Mouse (Mus musculus) limb, embryonic 13.5 days (tissue): ENCODE results near the gene Cgref1. TPM values are rescaled to one million over a fixed set of nuclear protein-coding genes. Genes with fewer than 3 reads are reported as not detected.

Experiments used
- ATAC-seq: fragments of 200-750 bp; cut with Nextera tagmentation; 2 replicates; pipeline ENCODE4 v1.8.0; 2017; ENCODE audit warnings: low read depth, moderate number of reproducible peaks, moderate TSS enrichment; ENCODE audit not compliant: low FRiP score
- H3K27ac ChIP-seq: fragments of 300-500 bp; sonication (generic); 2 replicates; pipeline ENCODE4 v1.5.1; 2015; ENCODE audit warnings: inconsistent platforms, mild to moderate bottlenecking, moderate library complexity
- H3K27me3 ChIP-seq: fragments of 300-500 bp; sonication (generic); 2 replicates; pipeline ENCODE4 v1.6.1; 2015; ENCODE audit warnings: mild to moderate bottlenecking, inconsistent platforms
- H3K36me3 ChIP-seq: fragments of 300-500 bp; sonication (generic); 2 replicates; pipeline ENCODE4 v1.6.1; 2015; ENCODE audit warnings: inconsistent platforms, mild to moderate bottlenecking, moderate library complexity
- H3K4me1 ChIP-seq: fragments of 300-500 bp; sonication (generic); 2 replicates; pipeline ENCODE4 v1.6.1; 2015; ENCODE audit warnings: inconsistent platforms
- H3K4me2 ChIP-seq: fragments of 300-500 bp; sonication (generic); replicated peaks from 2 replicates; pipeline ENCODE4 v1.6.1; 2015; ENCODE audit warnings: inconsistent platforms, mild to moderate bottlenecking, moderate library complexity
- H3K4me3 ChIP-seq: fragments of 300-500 bp; sonication (generic); 2 replicates; pipeline ENCODE4 v1.5.1; 2015; ENCODE audit warnings: moderate library complexity, mild to moderate bottlenecking, inconsistent platforms
- H3K9ac ChIP-seq: fragments of 300-500 bp; sonication (generic); 2 replicates; pipeline ENCODE4 v1.6.1; 2015; ENCODE audit warnings: mild to moderate bottlenecking, inconsistent platforms
- H3K9me3 ChIP-seq: fragments of 300-500 bp; sonication (generic); 2 replicates; pipeline ENCODE4 v1.6.1; 2016; ENCODE audit warnings: inconsistent platforms
- WGBS: fragments of 180-500 bp; shearing (Covaris S2); methylation state at CpG from one replicate; pipeline ENCODE4 v1.1.7; 2015; 5-methylcytosine and 5-hydroxymethylcytosine counted together
- polyA plus RNA-seq: library from polyadenylated mRNA; unstranded; fragments of >200 nt; fragmentation: Nextera tagmentation; extraction: Ambion mirVana; gene quantifications from 2 replicates; pipeline ENCODE4 v1.2.1, GENCODE M21; 2015

The Cgref1 gene
- polyA plus RNA-seq, 1 experiment from 2014 or later = 8.7 TPM

DNA sequence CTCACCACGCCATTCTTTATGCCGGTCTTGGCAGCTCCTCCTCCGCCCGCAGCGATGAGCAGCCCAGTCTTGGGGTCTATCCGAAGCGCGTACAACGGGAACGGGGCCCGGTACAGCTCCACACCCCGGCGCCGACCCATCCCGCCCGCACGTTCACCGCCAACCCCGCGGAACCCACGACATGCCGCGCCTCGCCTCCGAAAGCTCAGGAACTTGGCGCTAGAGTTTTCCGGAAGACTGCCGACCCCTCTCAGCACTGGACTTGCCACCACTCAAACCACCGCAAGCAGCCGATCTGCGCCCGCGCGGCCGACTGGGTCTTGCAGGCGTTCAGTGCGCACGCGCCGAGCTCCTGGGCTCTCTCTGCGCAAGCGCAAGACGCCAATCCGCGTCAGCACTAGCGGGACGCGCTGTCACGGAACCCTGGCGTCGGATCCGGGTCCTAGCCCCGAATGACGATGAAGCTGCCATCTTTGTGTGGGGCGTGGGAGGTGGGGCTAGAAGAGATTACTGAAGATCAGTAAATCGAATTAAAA is 14.6 kb upstream of the Cgref1 start, which contains the start of gene Preb:
Gene Preb (minus strand): TSS at position 396 of the 536 bp plus-strand sequence.
- Histone ChIP-seq H3K4me3 (peak within 1 kb of the TSS; percentile 84), H3K9me3 (no peaks in the 10 kb centered on the region), H3K4me2 (peak within 1 kb of the TSS; percentile 92), H3K9ac (peak within 1 kb of the TSS; percentile 94), H3K27me3 (peaks cover 4% of the 10 kb centered on the region; the same call in 1 of the 2 replicates), H3K4me1 (peaks cover 24% of the 10 kb centered on the region), H3K27ac (peak within 1 kb of the TSS; percentile 91), H3K36me3 (peaks cover 30% of the 10 kb centered on the region)
- peak; percentile 96 for ATAC-seq
- under 1% methylated on average over 56 of the region's 56 CpGs for WGBS

DNA sequence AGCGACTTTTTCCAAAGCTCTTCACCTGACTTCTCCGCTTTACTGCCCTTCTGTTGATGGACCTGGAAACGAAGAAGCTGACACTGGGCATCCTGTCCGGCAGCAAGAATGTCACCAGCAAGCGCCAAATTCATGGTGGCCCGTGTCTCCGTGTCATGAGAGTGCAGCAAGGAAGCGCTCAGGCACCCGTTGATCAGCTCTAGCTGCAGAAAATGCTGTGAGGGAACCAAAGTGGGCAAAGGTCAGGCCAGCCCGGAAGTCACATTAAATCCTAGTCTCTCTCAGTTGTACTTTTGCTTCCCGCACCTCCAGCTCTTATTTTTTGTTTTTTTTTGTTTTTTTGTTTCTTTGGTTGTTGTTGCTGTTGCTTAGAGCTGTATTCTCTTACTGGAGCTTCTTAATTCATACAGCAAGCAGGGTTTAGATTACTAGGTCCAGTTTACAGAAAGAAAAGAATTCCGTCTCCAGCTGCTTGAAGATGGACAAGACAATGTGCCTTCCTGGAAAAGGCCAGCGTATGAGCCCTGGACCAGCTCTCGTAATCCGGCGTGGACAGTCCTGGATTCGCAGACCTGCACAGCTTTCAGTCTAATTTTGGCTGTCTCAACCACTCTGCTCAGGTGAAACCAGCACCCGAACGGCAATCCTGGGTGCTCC is 13.9 kb upstream of the Cgref1 start:
- H3K4me1 ChIP-seq = peaks cover 24% of the 10 kb centered on the region
- peaks cover 37% of the 10 kb centered on the region for H3K36me3 ChIP-seq
- H3K27ac ChIP-seq = peak overlapping the region; percentile 91; the same call in 1 of the 2 replicates
- H3K27me3 ChIP-seq = peaks cover 4% of the 10 kb centered on the region; the same call in 1 of the 2 replicates
- H3K4me3 ChIP-seq = peak overlapping the region; percentile 84
- H3K9me3 ChIP-seq = no peaks in the 10 kb centered on the region
- peak overlapping the region; percentile 92 for H3K4me2 ChIP-seq
- WGBS = 33% methylated on average over 19 of the region's 19 CpGs
- H3K9ac ChIP-seq = peak overlapping the region; percentile 94
- ATAC-seq = no peak

DNA sequence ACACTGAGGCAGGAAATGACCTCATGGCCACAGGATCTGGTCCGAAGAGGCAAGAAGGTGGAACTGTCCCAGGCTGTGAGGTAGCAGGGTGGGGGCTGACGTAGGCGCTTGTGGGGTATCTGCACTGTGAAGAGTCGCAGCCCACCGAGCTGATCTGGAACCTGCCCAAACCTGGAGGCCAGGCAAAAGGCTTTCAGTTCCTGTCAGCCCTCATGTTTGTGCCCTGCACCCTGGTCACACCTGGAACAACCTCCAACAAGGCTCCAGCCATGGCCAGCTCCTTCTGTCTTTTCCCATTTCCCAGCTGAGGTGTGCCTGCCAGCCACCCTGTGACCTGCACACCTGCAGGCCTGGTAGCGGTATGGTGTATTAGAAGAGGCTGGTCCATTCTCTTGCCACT is 12.5 kb upstream of the Cgref1 start:
- peak overlapping the region; percentile 19; the same call in 1 of the 2 replicates for H3K9ac ChIP-seq

DNA sequence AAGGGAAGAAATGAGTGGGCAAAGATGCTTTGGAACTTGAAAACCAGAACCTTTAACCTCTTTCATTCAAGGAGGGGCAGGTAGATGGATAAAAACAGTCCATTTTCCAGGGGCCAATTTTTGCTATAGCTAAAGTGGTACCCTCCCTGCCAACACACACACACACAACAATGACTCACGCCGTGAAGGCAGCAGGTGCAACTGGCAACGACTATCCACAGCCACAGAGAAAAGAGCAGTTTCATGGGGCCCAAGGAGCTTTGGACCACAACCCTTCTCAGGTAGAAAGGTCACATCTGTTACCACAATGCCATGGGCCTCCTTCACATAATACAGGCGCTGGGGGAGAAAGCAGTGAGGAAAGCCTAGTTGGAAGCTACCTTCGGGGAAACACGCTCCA is 10.4 kb upstream of the Cgref1 start:
- Histone ChIP-seq H3K27ac (no peak overlapping the region), H3K4me2 (no peak overlapping the region), H3K9ac (no peak overlapping the region), H3K27me3 (no peaks in the 10 kb centered on the region), H3K36me3 (peaks cover 67% of the 10 kb centered on the region), H3K4me3 (no peak overlapping the region; the same call in 1 of the 2 replicates), H3K9me3 (no peaks in the 10 kb centered on the region), H3K4me1 (peaks cover 24% of the 10 kb centered on the region)
- ATAC-seq = no peak
- WGBS = 97% methylated on average over 6 of the region's 6 CpGs

More for the DNA sequence above, 12.5 kb upstream of the Cgref1 start:
- WGBS = 96% methylated on average over 6 of the region's 6 CpGs
- H3K27me3 ChIP-seq = no peaks in the 10 kb centered on the region
- ATAC-seq = no peak
- H3K4me3 ChIP-seq = peak overlapping the region; percentile 84
- H3K4me1 ChIP-seq = peaks cover 24% of the 10 kb centered on the region
- H3K27ac ChIP-seq = no peak overlapping the region
- H3K36me3 ChIP-seq = peaks cover 52% of the 10 kb centered on the region
- peak overlapping the region; percentile 92; the same call in 1 of the 2 replicates for H3K4me2 ChIP-seq
- no peaks in the 10 kb centered on the region for H3K9me3 ChIP-seq

DNA sequence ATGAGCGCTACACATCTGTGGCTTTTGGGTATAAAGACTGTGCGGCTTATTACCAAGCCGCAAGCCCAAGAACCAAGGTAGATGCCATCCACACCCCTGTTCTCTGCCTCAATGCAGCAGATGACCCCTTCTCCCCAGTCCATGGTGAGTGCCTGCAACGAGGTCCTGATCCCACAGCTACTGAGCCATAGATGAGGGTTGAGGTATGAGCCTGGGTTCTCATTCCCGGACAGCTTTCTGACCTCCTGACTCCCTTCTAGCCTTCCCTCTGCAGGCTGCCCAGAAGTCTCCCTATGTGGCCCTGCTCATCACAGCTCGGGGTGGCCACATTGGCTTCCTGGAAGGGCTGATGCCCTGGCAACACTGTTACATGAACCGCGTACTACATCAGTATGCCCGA is 9.2 kb upstream of the Cgref1 start:
- peaks cover 32% of the 10 kb centered on the region for H3K4me1 ChIP-seq
- H3K4me3 ChIP-seq = no peak overlapping the region
- no peaks in the 10 kb centered on the region for H3K9me3 ChIP-seq
- no peak overlapping the region for H3K9ac ChIP-seq
- no peak overlapping the region for H3K4me2 ChIP-seq
- no peak for ATAC-seq
- no peak overlapping the region for H3K27ac ChIP-seq
- H3K36me3 ChIP-seq = peaks cover 67% of the 10 kb centered on the region
- 93% methylated on average over 9 of the region's 9 CpGs for WGBS
- no peaks in the 10 kb centered on the region for H3K27me3 ChIP-seq

DNA sequence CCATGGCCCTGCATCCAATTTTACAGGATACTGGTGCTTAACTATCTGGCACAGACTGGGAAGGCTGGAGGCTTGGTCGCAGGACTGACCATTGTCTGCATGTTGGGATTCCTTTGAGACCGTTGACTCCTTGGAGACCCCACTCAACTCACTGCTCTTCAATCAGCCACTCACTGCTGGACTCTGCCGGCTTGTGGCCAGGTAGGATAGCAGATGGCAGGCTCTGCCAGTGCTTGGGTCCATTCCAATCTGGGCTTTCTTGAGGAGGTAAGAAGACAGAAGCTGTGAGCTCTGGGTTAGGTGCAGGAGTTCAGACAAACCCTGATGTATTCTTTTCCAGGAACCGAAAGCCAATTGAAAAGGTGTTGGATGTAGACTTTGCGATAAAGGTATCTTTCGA is 8.7 kb upstream of the Cgref1 start:
- Histone ChIP-seq H3K4me3 (no peak overlapping the region), H3K36me3 (peaks cover 67% of the 10 kb centered on the region), H3K27ac (no peak overlapping the region), H3K27me3 (no peaks in the 10 kb centered on the region), H3K9ac (no peak overlapping the region), H3K9me3 (no peaks in the 10 kb centered on the region), H3K4me1 (peaks cover 32% of the 10 kb centered on the region), H3K4me2 (no peak overlapping the region)
- ATAC-seq = no peak
- 96% methylated on average over 6 of the region's 6 CpGs for WGBS

DNA sequence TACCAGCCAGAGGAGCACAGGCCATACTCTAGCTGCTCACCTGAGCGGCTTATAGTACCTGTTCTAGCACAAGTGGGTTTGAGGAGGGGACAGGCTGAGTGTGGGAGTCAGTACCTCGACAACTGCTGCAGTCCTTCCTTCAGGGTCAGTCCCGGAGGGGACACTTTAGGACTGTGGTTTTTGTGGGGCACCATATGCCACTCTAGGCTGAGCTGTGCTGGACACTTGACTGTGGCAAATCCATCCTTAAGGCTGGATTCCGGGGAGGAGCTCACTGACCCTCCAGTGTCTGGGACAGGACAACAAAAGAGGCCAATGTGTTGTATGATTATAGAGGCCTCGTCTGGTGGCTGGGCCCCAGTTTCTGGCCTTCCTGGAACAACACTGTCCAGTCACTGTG is 7.2 kb upstream of the Cgref1 start:
- H3K36me3 ChIP-seq = peaks cover 53% of the 10 kb centered on the region
- H3K4me2 ChIP-seq = no peak overlapping the region
- ATAC-seq = no peak
- H3K4me3 ChIP-seq = no peak overlapping the region
- H3K9ac ChIP-seq = no peak overlapping the region
- no peak overlapping the region; the same call in 1 of the 2 replicates for H3K27ac ChIP-seq
- 90% methylated on average over 5 of the region's 5 CpGs for WGBS
- peaks cover 22% of the 10 kb centered on the region for H3K4me1 ChIP-seq
- H3K9me3 ChIP-seq = no peaks in the 10 kb centered on the region
- no peaks in the 10 kb centered on the region for H3K27me3 ChIP-seq

DNA sequence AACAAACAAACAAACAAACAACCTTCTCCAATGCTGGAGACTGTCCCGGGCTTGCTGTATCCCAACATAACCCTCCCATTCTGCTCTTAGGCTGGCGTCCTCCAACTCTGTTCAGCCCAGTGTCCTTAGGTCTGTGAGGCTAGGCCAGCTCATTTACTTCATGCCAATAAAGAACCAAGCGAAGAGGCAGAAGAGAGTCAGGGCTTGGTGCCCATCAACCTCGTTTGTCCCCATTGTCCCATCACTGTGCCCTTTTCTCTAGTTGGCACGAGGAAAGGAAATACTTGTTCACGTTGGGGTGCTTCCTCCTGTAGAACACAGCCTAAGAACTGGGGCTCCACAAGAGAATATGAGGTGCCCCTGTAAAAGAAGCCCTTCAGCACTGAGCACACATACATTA is 6.3 kb upstream of the Cgref1 start:
- no peaks in the 10 kb centered on the region for H3K9me3 ChIP-seq
- H3K27ac ChIP-seq = no peak overlapping the region
- H3K36me3 ChIP-seq = peaks cover 48% of the 10 kb centered on the region
- H3K4me3 ChIP-seq = no peak overlapping the region
- no peak overlapping the region for H3K4me2 ChIP-seq
- 86% methylated on average over 6 of the region's 6 CpGs for WGBS
- peaks cover 19% of the 10 kb centered on the region for H3K4me1 ChIP-seq
- ATAC-seq = no peak
- no peaks in the 10 kb centered on the region for H3K27me3 ChIP-seq
- H3K9ac ChIP-seq = no peak overlapping the region

DNA sequence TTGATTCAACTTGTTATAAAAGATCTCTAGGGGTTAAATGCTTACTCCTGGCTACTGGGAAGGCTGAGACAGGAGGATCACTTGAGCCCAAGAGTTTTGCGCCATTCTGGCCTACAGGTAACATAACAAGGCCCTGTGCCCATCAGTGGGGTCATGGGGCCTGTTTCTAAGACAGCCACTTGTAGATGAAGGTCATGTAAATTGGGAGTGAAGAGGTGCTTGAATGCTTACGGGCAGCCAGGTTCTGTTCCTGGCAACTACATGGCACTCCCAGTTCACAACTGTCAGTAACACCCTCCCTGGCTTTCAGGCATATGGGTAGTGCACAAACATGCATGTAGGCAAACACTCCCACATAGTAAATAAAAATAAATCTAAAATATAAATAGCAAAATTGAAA is 5.5 kb upstream of the Cgref1 start:
- H3K27me3 ChIP-seq = peaks cover 2% of the 10 kb centered on the region; the same call in 1 of the 2 replicates
- H3K4me2 ChIP-seq = no peak overlapping the region
- ATAC-seq = no peak
- no peak overlapping the region for H3K9ac ChIP-seq
- no peak overlapping the region for H3K4me3 ChIP-seq
- H3K27ac ChIP-seq = no peak overlapping the region
- peaks cover 45% of the 10 kb centered on the region for H3K36me3 ChIP-seq
- no peaks in the 10 kb centered on the region for H3K9me3 ChIP-seq
- 92% methylated on average over 2 of the region's 2 CpGs for WGBS
- H3K4me1 ChIP-seq = peaks cover 19% of the 10 kb centered on the region

DNA sequence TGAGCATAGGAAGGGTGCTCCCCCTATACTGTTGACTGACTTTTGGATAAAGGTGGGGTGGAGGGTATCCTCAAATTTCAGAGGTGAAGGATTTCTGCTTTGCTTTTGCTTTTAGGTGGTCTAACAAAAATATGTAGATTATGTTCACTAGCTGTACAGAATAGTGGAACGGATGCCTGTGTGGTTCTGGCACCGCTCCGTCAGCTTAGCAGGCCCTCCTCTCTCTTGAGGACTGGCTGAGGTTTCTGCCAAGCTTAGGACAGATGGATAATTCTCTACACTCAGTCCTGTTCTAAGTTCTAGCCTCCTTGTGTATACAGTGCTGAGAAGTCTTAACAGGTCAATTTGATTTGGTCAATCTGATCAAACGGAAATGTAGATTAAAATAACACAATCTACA is 5.1 kb upstream of the Cgref1 start:
- WGBS = 70% methylated on average over 4 of the region's 4 CpGs

DNA sequence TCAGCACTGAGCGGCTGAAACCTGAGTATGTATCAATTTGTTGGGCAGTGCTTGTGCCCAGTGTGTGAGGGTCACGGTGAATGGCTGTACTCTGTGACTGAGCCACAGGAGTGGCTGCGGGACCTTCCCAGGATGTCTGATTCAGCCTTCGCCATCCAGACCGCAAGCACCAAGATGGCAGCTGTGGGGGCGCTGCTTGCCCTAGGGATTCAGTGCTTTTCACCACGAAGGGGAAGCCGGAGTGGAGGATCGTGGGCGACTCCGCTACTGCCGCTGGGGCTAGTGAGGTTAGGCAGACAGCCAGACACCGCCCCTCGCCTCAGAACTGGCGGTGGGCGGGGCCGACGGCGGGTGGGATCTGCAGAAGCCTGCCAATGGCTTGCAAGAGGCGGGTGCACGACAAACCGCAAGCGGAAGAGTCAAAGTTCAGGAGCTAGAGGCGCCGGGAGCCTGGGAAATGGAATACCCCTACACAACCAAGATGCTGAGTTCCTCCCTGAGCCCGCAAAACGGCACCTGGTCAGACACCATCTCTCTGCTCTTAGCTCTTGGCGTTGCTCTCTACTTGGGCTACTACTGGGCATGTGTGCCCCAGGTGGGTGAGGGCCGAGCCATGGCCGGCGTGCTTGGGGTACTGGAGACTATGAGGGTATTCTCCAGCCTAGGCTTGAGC is 4.4 kb upstream of the Cgref1 start:
- Histone ChIP-seq H3K4me1 (peaks cover 24% of the 10 kb centered on the region), H3K27me3 (peaks cover 13% of the 10 kb centered on the region), H3K4me3 (peak overlapping the region; percentile 53), H3K36me3 (peaks cover 34% of the 10 kb centered on the region), H3K4me2 (peak overlapping the region; percentile 83), H3K9me3 (no peaks in the 10 kb centered on the region), H3K9ac (peak overlapping the region; percentile 72), H3K27ac (peak overlapping the region; percentile 83)
- ATAC-seq = peak; percentile 90
- under 1% methylated on average over 31 of the region's 31 CpGs for WGBS

More for the DNA sequence above, 5.1 kb upstream of the Cgref1 start:
- peaks cover 7% of the 10 kb centered on the region; the same call in 1 of the 2 replicates for H3K27me3 ChIP-seq
- H3K36me3 ChIP-seq = peaks cover 40% of the 10 kb centered on the region
- peak overlapping the region; percentile 72 for H3K9ac ChIP-seq
- H3K4me2 ChIP-seq = peak overlapping the region; percentile 83
- H3K4me1 ChIP-seq = peaks cover 21% of the 10 kb centered on the region
- H3K4me3 ChIP-seq = peak overlapping the region; percentile 53
- peak overlapping the region; percentile 83 for H3K27ac ChIP-seq
- no peaks in the 10 kb centered on the region for H3K9me3 ChIP-seq
- ATAC-seq = peak; percentile 2; the same call in 1 of the 2 replicates

DNA sequence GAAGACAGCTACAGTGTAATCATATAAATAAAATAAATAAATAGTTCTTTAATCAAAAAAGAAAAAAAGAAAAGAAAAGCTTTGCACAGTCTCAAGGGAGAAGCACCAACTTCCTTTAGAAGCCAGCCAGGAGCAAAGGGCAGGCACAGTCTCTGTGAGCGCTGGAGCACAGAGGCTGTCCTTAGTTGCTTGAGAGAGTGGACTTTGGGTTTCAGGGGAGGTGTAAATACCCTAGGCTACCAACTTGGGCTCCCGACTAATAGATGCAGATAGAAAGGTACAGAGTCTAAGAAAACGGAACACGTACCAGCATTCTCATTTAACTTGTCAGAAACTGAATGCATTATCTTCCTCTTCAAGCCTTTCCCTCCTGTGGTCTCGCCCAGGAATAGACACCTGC is 3.2 kb upstream of the Cgref1 start:
- Histone ChIP-seq H3K4me2 (no peak overlapping the region), H3K9me3 (no peaks in the 10 kb centered on the region), H3K4me1 (peaks cover 24% of the 10 kb centered on the region), H3K27ac (no peak overlapping the region), H3K9ac (no peak overlapping the region), H3K27me3 (peaks cover 18% of the 10 kb centered on the region), H3K4me3 (no peak overlapping the region), H3K36me3 (peaks cover 22% of the 10 kb centered on the region)
- WGBS = 77% methylated on average over 5 of the region's 5 CpGs
- no peak for ATAC-seq
